Mouse (Mus musculus): ENCODE results near the gene Ripply3.

Gene Ripply3

DNA sequence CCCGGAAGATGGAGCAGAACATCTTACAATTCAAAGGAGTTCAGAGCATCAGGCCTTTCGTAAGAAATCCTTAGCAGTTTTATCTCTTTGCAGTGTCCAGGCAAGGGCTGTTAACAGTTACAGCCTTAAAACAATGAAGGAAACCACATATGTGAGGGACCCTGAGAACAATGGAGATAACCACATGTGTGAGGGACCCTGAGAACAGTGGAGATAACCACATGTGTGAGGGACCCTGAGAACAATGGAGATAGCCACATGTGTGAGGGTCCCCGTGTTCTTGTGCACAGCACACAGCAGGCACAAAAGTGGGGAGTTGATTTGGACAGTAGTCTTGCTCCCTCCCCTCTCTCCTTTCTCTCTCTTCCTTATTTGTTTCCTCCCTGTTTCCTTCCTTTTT is 29.9 kb downstream of the Ripply3 start:
- DNase-seq (ENCODE audit: low read depth), result no peak

DNA sequence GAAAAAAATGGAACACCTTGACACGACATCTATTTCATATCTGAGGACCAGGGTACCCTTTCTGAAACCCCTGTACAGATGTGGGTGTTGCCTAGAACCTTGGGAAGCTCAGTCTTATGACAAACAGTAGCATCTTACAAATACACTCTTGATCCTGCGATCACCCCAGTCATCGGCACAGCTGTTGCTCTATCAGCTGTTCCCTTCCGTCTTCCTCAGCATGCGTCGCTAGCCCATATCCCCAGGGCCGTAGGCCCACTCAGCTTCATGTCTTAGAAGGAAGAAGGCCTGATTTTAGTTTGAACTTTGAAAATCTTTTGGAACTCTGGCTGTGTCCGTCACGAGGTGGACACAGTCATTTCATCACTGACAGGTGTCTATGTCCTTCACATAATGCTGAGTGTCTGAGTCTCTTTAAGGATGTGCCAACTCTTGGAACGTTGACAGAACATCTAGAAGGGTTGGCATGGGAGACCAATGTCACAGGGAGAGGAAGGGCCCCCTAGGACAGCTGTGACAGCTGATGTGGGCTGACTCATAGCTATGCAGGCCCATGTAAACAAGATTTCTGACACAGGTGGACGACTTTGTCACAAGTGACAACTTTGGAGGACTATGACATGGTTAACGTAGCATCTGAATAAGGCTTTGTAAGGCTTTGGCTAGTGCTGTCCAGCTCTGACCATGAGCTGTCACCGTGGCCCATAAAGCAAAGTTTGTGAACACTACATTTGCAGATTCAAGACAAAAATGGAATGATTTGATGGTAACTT is 32.5 kb downstream of the Ripply3 start:
- no peak for DNase-seq (ENCODE audit: low read depth)

DNA sequence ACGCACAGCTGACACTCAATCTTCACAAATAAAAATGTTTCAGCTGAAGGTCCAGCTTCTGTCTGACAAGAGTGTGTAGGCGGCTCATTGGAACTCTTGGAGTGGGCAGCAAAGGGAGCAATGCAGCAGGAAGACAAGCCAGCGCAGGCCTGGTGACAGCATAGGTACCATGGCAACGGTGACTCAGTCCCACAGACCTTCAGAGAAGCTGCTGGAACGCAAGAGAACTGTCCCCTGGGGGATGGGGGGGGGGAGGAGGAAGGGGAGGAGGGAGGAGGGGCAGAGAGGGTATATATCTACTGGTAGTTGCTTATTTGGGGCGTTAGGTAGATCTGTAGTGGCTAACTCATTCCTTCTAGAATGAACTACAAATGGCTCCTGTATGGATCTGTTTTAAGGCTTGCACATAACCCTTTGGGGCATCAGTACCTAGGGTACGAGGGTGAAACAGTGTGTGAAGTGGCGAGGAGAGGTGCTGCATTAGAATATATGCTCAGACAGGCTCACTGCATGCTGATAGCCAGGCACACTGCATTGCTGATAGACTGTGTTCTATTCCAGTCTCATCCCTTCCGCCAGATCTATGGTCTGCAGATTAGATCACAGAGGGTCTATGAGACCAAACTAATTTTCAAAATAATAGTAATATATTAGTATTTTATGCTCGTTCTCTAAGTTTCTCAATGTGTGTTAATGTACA is 34.1 kb downstream of the Ripply3 start:
- peak; percentile 80 for DNase-seq (ENCODE audit: low read depth)

DNA sequence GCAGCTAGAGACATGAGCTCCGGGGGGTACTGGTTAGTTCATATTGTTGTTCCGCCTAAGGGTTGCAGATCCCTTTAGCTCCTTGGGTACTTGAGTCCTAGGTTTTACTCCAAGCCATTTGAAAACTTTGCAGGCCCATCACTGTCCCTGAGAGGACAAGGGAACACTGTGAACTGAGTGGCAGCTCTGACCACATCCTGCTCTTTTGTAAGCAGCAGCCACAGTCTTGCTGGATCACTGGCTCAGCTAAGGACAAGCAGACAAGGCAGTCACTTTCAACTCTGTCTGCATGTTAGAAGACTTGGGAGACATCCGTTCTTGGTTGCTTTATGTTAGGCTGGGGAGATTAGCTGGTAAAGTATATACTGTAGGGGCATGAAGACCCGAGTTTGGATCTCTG is 35.6 kb downstream of the Ripply3 start:
- DNase-seq (ENCODE audit: low read depth), result peak; percentile 68

DNA sequence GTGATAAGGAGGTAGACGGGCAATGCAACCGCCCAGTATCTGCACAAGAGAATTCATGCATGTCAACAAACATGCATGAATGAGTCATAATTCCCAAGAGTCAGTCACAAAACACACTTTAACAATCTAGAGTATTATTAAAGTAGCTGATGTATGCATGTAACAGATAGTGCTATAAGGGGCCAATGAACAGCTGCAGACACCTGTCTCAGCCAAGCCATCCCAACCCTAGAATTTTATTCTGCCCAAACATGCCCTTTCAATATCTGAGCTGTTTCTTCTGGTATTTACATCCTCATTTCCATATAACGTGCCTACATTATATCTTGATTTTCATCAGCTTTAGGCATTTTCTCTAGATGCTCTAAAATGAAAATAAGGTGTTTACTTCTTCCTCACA is 37.2 kb downstream of the Ripply3 start:
- no peak for DNase-seq (ENCODE audit: low read depth)

DNA sequence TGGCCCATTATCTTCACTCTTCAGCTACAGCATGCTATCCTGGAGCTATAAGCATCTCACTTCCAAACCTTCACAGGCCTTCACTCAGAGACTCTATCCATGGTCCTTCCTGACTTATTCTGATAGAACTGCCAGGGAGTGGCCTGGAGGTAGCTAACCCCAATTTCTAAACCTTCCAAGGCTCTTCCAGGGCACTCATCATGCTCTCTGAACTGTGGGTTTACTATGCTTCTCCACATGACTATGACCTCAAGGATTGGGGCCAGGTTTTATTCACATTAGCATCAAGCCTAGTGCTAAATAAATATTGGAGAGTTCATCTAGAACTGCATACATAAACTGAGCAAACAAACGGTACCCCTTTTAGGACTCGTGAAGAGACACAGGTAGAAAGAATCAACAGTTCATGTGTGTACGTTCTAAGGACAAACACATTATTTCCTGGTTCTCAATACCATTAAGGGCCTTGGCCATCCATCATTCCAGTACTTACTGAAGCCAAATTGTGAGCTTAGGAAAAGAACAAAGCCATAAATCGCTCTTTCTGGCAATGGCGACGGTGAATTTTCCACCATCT is 41.5 kb downstream of the Ripply3 start:
- no peak for DNase-seq (ENCODE audit: low read depth)

DNA sequence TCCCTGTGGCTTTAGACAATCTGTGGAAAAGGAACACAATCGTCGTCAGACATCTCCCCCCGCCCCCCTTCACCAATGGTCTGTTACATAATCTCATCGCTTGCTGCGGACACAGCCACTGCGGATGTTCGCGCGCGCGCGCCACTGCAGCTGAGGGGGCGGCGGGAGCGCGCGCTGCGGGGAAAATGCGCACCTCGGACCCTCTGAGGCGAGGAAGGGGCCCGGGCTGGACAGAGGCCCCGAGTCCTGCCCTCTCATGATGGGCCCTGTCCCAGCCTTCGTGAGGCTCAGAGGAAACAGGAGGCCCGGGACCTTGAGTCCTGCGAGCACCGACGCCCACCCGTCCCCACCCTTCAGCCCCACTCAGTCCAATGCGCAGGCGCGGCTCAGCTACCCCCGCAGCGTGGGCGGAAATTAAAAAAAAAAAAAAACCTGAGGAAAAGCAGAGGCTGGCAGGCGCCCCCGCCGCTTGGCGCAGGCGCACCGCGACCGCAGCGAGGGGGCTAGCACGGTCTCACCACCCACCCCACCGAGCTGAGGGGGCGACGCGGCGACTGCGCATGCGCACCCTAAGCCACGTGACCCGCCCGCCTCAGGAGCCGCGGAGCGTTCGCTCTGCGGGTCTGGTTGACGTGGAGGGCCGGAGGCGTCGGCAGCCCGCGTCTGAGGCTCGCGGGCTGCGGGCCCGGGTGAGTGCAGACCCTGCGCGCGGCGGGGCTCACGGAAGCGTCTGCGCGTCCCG is 42.1 kb downstream of the Ripply3 start, which contains the start of gene Ttc3:
Gene Ttc3 (plus strand): TSS at position 446 of the 742 bp plus-strand sequence.
- DNase-seq (ENCODE audit: low read depth), result peak; percentile 88

DNA sequence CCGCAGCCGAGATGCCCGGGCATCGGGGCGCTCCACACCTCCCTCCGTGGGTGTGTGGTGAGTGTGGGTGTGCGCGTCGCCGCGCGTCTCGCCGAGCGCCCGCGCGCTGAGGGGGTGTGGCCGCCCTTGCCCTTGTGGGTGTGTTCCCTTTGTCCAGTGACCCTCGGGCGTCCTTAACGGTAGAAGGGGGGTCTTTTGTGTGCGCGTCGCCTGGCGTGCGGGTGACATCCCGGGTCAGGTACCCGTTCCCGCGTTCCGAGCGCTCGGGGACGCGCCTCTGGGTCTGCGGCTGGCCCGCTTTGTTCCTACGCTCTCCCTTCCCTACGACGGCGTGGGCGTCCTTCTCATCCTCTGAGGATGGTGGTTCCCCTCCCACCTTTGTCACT is 42.7 kb downstream of the Ripply3 start:
- DNase-seq (ENCODE audit: low read depth), result peak; percentile 74

DNA sequence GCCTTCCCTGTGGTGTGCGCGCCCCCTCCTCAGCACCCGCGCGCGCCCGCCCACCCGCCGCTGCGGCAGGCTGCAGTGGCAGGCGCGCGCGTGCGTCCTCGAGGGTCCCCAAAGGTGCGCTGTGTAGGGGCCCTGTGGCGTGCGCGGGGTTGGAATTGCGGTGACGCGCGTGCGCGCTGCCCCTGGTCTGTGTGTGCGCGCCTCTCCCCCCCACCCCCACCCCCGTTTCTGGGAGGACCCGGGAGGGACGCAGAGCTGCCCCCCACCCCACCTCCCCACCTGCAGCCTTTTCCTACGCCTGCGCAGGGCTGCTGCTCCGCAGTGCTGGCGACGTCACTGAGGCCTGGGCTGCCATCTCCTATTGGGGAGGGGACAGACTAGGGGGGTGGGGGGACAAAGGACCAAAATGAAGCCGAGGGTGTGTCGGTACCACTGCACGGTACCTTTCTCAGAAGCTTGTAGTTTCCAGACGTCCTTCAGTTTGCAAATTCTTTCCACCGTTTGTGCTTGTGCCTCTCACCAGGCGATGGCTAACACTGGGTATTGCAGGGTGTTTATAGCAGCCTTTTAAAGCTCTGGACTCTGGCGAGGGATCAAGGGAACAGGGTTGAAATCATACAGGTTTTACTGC is 43.2 kb downstream of the Ripply3 start, which contains the start of gene Pigp:
Gene Pigp (minus strand): TSS at position 542 of the 631 bp plus-strand sequence.
- peak; percentile 81 for DNase-seq (ENCODE audit: low read depth)

DNA sequence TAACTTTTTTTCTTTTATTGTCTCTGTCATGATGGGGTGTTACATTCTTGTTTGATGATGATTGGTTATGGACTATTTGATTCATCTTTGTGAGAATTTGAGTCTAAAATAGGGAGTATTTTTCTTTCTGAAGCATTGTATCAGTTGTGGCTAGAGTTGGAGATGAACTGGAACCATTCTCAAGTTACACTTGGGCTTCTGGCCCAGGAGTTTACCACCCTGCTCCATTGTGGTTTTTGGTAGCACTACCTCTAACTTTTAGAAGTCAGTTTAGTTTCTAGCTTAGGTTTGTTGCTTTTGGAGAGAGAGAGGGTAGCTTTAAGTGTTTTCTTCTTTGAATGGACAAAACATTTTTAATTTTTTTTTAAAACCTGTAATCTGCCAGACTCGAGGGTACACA is 51.2 kb downstream of the Ripply3 start:
- DNase-seq (ENCODE audit: low read depth), result peak; percentile 79

DNA sequence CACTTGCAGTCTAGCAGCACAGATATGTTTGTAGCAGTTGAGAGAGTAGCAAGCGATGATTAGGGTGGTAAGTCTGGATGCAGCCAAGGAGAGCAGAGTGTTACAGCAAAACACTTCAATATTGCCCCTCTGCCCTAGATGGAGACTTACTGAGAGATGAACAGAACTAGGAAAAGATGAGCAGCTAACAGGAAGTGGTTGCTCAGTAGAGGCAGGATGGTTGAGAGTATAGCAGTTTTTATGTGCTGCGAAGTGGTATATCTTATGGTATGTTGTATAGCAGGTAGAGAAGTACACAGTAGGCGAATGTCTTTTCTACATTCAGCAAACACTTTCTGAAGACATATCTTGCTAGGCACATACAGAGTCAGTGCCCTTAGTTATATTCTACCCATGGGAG is 55.1 kb downstream of the Ripply3 start:
- no peak for DNase-seq (ENCODE audit: low read depth)
